ENCODE assay signal across 20 mouse cellular contexts in genomic region chr4:107232219-107232618, GRCm38 (mm10). TPM values are rescaled to one million over a fixed set of nuclear protein-coding genes. Genes with fewer than 3 reads are reported as not detected.
"Had no signal": no experiment of that assay in that cellular context is flagged by ENCODE, and none has a peak within 500 bp of the region (broad histone marks: within the 10 kb centered on the region; RNA-seq: fewer than 3 reads in every experiment).

No protein-coding gene starts in this region.

- H3K27me3 ChIP-seq: liver, embryonic 13.5 days; liver, embryonic 15.5 days; lung, embryonic 15.5 days; midbrain, embryonic 13.5 days; midbrain, embryonic 15.5 days; neural tube, embryonic 12.5 days had no signal

- H3K27ac ChIP-seq: liver, embryonic 13.5 days; liver, embryonic 15.5 days; lung, embryonic 15.5 days; macrophage; midbrain, embryonic 13.5 days; midbrain, embryonic 15.5 days; neural tube, embryonic 12.5 days had no signal

- H3K4me3 ChIP-seq: liver, embryonic 13.5 days; liver, embryonic 15.5 days; lung, embryonic 15.5 days; megakaryocyte, embryonic 14.5 days; midbrain, embryonic 13.5 days; midbrain, embryonic 15.5 days; neural tube, embryonic 12.5 days had no signal

- H3K4me2 ChIP-seq: liver, embryonic 13.5 days; liver, embryonic 15.5 days; lung, embryonic 15.5 days; midbrain, embryonic 11.5 days; midbrain, embryonic 13.5 days; midbrain, embryonic 15.5 days; neural tube, embryonic 12.5 days had no signal

- H3K4me1 ChIP-seq: lung, embryonic 15.5 days; megakaryocyte, embryonic 14.5 days; midbrain, embryonic 13.5 days; midbrain, embryonic 15.5 days; neural tube, embryonic 12.5 days had no signal

- H3K9me3 ChIP-seq: liver, embryonic 13.5 days; liver, embryonic 15.5 days; lung, embryonic 15.5 days; megakaryocyte, embryonic 14.5 days; midbrain, embryonic 13.5 days; midbrain, embryonic 15.5 days; neural tube, embryonic 12.5 days had no signal

- H3K9ac ChIP-seq: liver, embryonic 13.5 days; liver, embryonic 15.5 days; liver, postnatal 0 days; lung, embryonic 15.5 days; midbrain, embryonic 13.5 days; midbrain, embryonic 15.5 days; neural tube, embryonic 12.5 days had no signal

- DNase-seq: liver, embryonic 13.5 days; liver, postnatal 0 days; lung, adult 2 months; lung, postnatal 10 days; right cerebral cortex, postnatal 25 days; thymus, adult 18-20 months; thymus, postnatal 14 days; thymus, postnatal 36 days had no signal

- ATAC-seq: liver, postnatal 0 days; midbrain, embryonic 13.5 days; midbrain, embryonic 15.5 days had no signal

RNA-seq across cellular contexts. Expression of gene Ldlrad1, which starts 23.2 kb away (rescaled TPM):
- polyA plus RNA-seq: liver, embryonic 13.5 days; liver, embryonic 15.5 days; liver, postnatal 0 days; lung, embryonic 15.5 days; macrophage; midbrain, embryonic 11.5 days; midbrain, embryonic 13.5 days; midbrain, embryonic 15.5 days; midbrain, postnatal 0 days; neural tube, embryonic 12.5 days; neural tube, embryonic 14.5 days; stomach, embryonic 14.5 days; stomach, embryonic 16.5 days had no signal
